Mouse (Mus musculus): ENCODE measurements around the gene Lrrc51. TPM values are rescaled to one million over a fixed set of nuclear protein-coding genes. Genes with fewer than 3 reads are reported as not detected.

Gene Lrrc51
- total RNA-seq, 2 experiments from 2014 or later: 3.6 to 5.2 TPM

Small RNA genes within 50 kb of the gene (microRNA-seq; reads per million reads assigned to microRNA genes)
- gene Gm22655 (ENCODE audit: borderline number of aligned reads in 2 of 2): 0 reads per million in 2 experiments

Other genes starting within 250 kb of the Lrrc51 start
- under 1 TPM; 0.33 to 0.36 TPM for gene Phox2a, start 115.6 kb downstream of the Lrrc51 start, total RNA-seq (2021)
- gene Inppl1, start 95.7 kb downstream of the Lrrc51 start, total RNA-seq (2021): 100 to 1,000 TPM; 130 to 163 TPM
- gene Folr2, start 76.7 kb downstream of the Lrrc51 start, total RNA-seq (2021): 1 to 10 TPM; 5.2 to 7.9 TPM
- gene Anapc15, start 70.2 kb downstream of the Lrrc51 start, total RNA-seq (2021): 10 to 100 TPM; 20.2 TPM
- under 1 TPM; 0.27 to 0.33 TPM for gene Folr1, start 63.1 kb downstream of the Lrrc51 start, total RNA-seq (2021)
- 100 to 1,000 TPM; 110 to 111 TPM for gene Lamtor1, start 28.0 kb downstream of the Lrrc51 start, total RNA-seq (2021)
- not detected for gene Tomt, start 27.5 kb downstream of the Lrrc51 start, total RNA-seq (2021)
- gene Numa1, start 216 bp upstream of the Lrrc51 start, total RNA-seq (2021): 10 to 100 TPM; 97.8 to 98.6 TPM
- 1 to 10 TPM; 7.3 to 8.6 TPM for gene Il18bp, start 84.8 kb upstream of the Lrrc51 start, total RNA-seq (2021)
- gene Rnf121, start 131.6 kb upstream of the Lrrc51 start, total RNA-seq (2021): 10 to 100 TPM; 20.3 to 26.3 TPM
- 1 to 10 TPM; 5.6 to 8.2 TPM for gene Xndc1, start 131.6 kb upstream of the Lrrc51 start, total RNA-seq (2021)
- under 1 TPM; 0.27 to 0.94 TPM for gene Xntrpc, start 131.8 kb upstream of the Lrrc51 start, total RNA-seq (2021)
- under 1 TPM; 0.28 to 0.70 TPM for gene Trpc2, start 149.2 kb upstream of the Lrrc51 start, total RNA-seq (2021)
- 100 to 1,000 TPM; 282 to 343 TPM for gene Art1, start 167.8 kb upstream of the Lrrc51 start, total RNA-seq (2021)
- 10 to 100 TPM; 15.3 to 28.1 TPM for gene Art5, start 175.6 kb upstream of the Lrrc51 start, total RNA-seq (2021)
- gene Chrna10, start 182.9 kb upstream of the Lrrc51 start, total RNA-seq (2021): not detected